Mouse (Mus musculus) cerebellum, postnatal 25 days (tissue): Measurements from ENCODE around the gene Nsun6.

Source experiments
- DNase-seq, 2 experiments: peaks; one replicate each; pipeline ENCODE4 v3.0.0; 2021; ENCODE audit warnings: mixed read lengths in 2 of 2

The Nsun6 gene

GRCm38 (mm10) chr2:14989350-14989749, 65.5 kb downstream of the Nsun6 start:
- DNase-seq, result no peak

GRCm38 (mm10) chr2:14988451-14988850, 66.4 kb downstream of the Nsun6 start:
- DNase-seq, result no peak

- DNase-seq, result no peak
Observed at GRCm38 (mm10) chr2:14984029-14984428, 70.8 kb downstream of the Nsun6 start.

DNA sequence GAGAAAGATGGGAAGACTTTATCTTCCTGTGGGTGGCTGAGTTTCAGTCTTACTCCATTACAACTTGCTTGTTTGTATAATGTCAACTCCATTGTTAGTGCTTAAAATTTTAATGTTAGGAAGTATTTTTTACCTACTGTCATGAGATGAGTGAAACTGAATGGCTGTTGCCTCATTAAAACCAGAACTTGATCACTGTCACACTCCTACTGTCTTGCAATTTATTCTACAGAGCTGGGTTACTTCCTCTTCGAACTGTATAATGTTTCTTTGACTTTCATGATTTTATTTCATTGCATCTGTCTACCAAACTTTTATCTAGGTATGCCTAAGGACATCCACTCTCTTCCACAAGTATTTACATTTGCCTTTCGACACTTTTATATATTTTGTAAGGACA, 93.4 kb downstream of the Nsun6 start:
- no peak for DNase-seq

GRCm38 (mm10) chr2:14960963-14961488, 93.8 kb downstream of the Nsun6 start:
- no peak for DNase-seq

- DNase-seq, result no peak
Observed at GRCm38 (mm10) chr2:14953090-14953489, 101.8 kb downstream of the Nsun6 start.
